Mouse (Mus musculus) midbrain, embryonic 12.5 days (tissue): ENCODE results near the gene Fars2. TPM values are rescaled to one million over a fixed set of nuclear protein-coding genes. Genes with fewer than 3 reads are reported as not detected.
A peak's percentile ranks its signal among the peaks of the same experiment; 100 is the strongest.

Experiments
- ATAC-seq: fragments of 200-750 bp; cut with Nextera tagmentation; 2 replicates; pipeline ENCODE4 v1.8.0; 2017; ENCODE audit warnings: low read depth, moderate TSS enrichment, moderate library complexity; ENCODE audit not compliant: low FRiP score
- H3K27ac ChIP-seq: fragments of 300-500 bp; sonication (generic); replicated peaks from 2 replicates; pipeline ENCODE4 v1.5.1; 2016; ENCODE audit warnings: mild to moderate bottlenecking
- H3K27me3 ChIP-seq: fragments of 300-500 bp; sonication (generic); 2 replicates; pipeline ENCODE4 v1.6.1; 2016; ENCODE audit warnings: mild to moderate bottlenecking
- H3K36me3 ChIP-seq: fragments of 300-500 bp; sonication (generic); 2 replicates; pipeline ENCODE4 v1.6.1; 2016
- H3K4me1 ChIP-seq: fragments of 300-500 bp; sonication (generic); 2 replicates; pipeline ENCODE4 v1.6.1; 2016
- H3K4me2 ChIP-seq: fragments of 300-500 bp; sonication (generic); replicated peaks from 2 replicates; pipeline ENCODE4 v1.6.1; 2016; ENCODE audit warnings: mild to moderate bottlenecking, moderate library complexity
- H3K4me3 ChIP-seq: fragments of 300-500 bp; sonication (generic); 2 replicates; pipeline ENCODE4 v1.5.1; 2016; ENCODE audit warnings: mild to moderate bottlenecking
- H3K9ac ChIP-seq: fragments of 300-500 bp; sonication (generic); replicated peaks from 2 replicates; pipeline ENCODE4 v1.6.1; 2016; ENCODE audit warnings: mild to moderate bottlenecking, moderate library complexity
- H3K9me3 ChIP-seq: fragments of 300-500 bp; sonication (generic); 2 replicates; pipeline ENCODE4 v1.6.1; 2016; ENCODE audit warnings: mild to moderate bottlenecking
- WGBS: fragments of 180-500 bp; shearing (Covaris S2); methylation state at CpG from one replicate; pipeline ENCODE4 v1.1.7; 2016; 5-methylcytosine and 5-hydroxymethylcytosine counted together
- polyA plus RNA-seq: library from polyadenylated mRNA; unstranded; fragments of >200 nt; fragmentation: Nextera tagmentation; extraction: Ambion mirVana; gene quantifications from 2 replicates; pipeline ENCODE4 v1.2.1, GENCODE M21; 2016

Fars2 gene
- polyA plus RNA-seq, 1 experiment from 2014 or later = 29.9 TPM

DNA sequence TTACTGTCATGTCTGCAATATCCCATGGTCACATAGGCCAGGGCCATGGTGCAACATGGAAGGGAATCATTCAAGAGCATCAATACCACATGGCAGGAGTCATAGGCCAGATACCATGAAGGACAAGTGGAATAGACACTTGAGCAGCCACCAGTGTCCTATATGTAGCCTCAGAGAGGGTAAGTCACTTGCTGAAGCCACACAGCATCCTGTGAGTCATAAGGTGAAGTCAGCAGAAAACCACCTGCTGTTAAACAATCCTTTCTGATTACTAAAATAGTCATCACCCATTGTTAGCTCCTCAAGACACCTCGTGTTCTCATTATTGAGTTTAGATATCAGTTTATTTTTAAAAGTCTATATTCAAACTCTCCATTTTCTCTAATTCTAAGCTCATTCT, 395.9 kb downstream of the Fars2 start:
- H3K4me2 ChIP-seq = no peak overlapping the region
- no peak for ATAC-seq
- H3K4me1 ChIP-seq = peaks cover 10% of the 10 kb centered on the region; the same call in 1 of the 2 replicates
- 77% methylated on average over 1 of the region's 1 CpGs for WGBS
- H3K27me3 ChIP-seq = no peaks in the 10 kb centered on the region
- no peak overlapping the region for H3K4me3 ChIP-seq
- no peak overlapping the region for H3K27ac ChIP-seq
- H3K9ac ChIP-seq = no peak overlapping the region
- H3K9me3 ChIP-seq = no peaks in the 10 kb centered on the region
- H3K36me3 ChIP-seq = no peaks in the 10 kb centered on the region

DNA sequence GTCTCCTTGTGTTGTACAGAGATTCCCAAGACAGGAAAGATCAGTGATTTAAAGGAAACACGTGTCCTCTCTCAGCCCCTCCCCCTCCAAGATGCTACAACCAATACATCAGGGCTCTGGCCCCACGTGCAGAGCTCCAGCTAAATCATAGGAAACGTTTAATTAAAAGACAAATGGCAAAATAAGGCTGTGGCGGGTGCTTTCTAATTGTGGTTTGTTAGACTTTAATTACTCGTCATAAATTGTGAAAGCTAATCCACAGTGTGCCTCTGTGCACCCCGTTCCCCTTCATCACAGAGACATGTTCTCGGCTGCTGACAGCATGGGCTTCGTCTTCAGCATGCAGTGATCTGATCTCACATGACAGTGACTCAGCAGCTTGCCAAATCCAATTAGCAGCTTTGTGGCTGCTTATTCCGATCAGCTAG, 400.9 kb downstream of the Fars2 start:
- ATAC-seq = peak; percentile 71; the same call in 1 of the 2 replicates

DNA sequence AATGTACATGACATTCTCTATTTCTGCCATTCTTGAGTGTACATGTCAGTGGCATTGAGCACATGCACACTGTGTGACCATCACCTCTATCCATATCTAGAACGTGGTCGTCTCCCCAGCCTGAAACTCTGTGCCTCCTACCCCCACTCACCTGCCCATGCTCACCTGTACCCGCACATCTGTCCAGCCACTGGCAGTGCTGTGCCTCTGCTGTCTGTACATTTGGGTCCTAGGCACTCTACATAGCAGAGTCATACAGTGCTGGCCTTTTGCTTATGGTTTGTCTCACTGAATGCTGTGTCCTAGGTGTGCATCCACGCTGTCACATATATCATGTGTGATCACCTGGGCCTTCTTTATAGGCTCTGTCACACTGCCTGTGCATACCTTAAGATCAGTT, 410.5 kb downstream of the Fars2 start:
- ATAC-seq = no peak
- no peaks in the 10 kb centered on the region for H3K36me3 ChIP-seq
- H3K27me3 ChIP-seq = no peaks in the 10 kb centered on the region
- no peak overlapping the region for H3K27ac ChIP-seq
- H3K9me3 ChIP-seq = no peaks in the 10 kb centered on the region
- H3K4me1 ChIP-seq = no peaks in the 10 kb centered on the region
- H3K4me3 ChIP-seq = no peak overlapping the region
- no peak overlapping the region for H3K9ac ChIP-seq
- H3K4me2 ChIP-seq = no peak overlapping the region
- WGBS = 91% methylated on average over 4 of the region's 4 CpGs

More for the DNA sequence above, 400.9 kb downstream of the Fars2 start:
- Histone ChIP-seq H3K4me1 (peaks cover 16% of the 10 kb centered on the region; the same call in 1 of the 2 replicates), H3K27ac (0 out of 2 replicates have a peak overlapping the region, but pooled peaks have one; percentile 15), H3K27me3 (no peaks in the 10 kb centered on the region), H3K9ac (no peak overlapping the region), H3K36me3 (no peaks in the 10 kb centered on the region), H3K9me3 (no peaks in the 10 kb centered on the region), H3K4me2 (peak overlapping the region; percentile 19), H3K4me3 (no peak overlapping the region)
- 25% methylated on average over 9 of the region's 9 CpGs for WGBS

DNA sequence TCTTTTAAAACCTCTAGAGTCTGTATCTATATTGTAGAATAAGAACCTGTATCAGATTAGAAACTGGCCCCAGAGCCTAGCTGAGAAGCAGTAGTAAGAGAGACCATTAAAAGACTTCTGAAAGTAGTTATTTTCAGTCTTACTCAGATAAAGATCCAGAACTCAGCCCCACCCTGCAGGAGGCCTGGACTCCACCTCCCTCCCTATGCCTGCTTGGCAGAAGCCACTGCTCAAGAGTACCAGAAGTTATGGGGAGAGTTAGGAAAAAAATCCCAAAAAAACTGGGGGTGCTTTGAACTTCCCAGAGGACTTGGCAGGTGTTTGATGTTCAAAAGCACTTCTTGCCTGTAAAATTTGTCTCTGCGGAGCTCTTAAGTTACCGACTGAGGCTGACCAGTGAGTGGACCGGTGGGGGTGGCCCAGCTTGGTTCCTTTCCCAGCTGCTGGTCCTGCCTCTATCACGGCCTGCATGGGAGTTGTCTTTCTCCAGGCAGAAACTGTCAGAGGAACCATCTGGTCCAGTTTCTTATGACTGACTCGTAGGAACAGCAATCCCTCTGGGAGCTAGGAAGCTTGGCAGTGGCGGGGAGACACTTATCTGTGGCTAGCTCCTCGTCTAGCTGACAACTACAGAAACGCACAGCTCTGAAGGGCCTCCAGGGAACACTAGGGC, 411.1 kb downstream of the Fars2 start:
- Histone ChIP-seq H3K9me3 (no peaks in the 10 kb centered on the region), H3K27me3 (no peaks in the 10 kb centered on the region), H3K4me2 (no peak overlapping the region), H3K9ac (no peak overlapping the region), H3K4me1 (no peaks in the 10 kb centered on the region), H3K36me3 (no peaks in the 10 kb centered on the region), H3K4me3 (no peak overlapping the region), H3K27ac (no peak overlapping the region)
- 75% methylated on average over 8 of the region's 8 CpGs for WGBS
- ATAC-seq = no peak

DNA sequence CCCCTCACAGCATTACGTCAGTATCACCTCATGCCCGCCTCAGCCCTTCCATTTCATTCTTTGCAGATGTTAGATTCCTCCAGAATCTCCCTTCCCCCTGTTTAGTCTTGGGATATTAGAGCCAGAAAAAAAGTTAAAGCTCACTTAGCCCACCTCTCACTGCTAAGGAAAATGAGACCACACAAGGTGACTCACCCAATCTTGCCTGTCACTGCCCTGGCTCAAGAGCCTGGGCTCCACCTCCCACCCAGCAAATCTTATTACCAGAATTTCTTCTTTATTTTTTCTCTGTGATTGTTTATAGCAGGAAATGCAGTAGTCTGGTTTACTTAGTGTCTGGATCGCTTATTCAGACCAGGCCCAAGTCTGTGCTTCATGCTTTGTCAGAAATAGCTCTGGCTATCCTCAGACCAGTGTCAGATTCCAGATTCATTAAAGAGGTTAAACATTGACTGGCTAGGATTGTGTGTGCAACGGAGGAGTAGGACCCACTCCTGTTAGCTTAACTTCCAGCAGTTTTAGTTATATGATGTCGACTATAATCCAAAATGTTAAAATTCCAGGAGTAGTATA, 412.3 kb downstream of the Fars2 start:
- no peaks in the 10 kb centered on the region; the same call in 1 of the 2 replicates for H3K4me1 ChIP-seq
- no peak overlapping the region for H3K4me3 ChIP-seq
- no peaks in the 10 kb centered on the region for H3K9me3 ChIP-seq
- H3K27me3 ChIP-seq = no peaks in the 10 kb centered on the region
- no peak for ATAC-seq
- H3K36me3 ChIP-seq = no peaks in the 10 kb centered on the region
- no peak overlapping the region for H3K9ac ChIP-seq
- no peak overlapping the region for H3K27ac ChIP-seq
- no peak overlapping the region for H3K4me2 ChIP-seq
- 88% methylated on average over 5 of the region's 5 CpGs for WGBS

DNA sequence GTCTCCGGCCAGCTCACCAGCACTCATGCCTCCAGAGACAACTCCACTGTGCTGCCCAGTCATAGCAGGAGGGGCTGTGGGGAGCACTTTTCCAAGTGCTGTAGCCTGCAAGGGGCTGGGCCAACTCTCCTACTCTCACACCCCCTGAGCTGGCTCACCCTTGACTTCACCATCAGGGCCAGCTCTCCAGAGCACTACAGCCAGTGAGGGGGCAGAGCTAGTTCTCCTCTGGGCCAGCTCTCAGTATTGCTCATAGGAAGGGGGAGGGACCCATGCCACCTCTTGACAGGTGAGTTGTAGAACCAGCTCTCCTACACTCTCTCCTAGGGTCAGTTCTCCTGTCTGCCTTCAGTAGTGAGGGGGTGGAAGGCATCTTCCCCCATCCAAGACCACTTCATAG, 413.6 kb downstream of the Fars2 start:
- no peak overlapping the region for H3K4me2 ChIP-seq
- no peak for ATAC-seq
- H3K36me3 ChIP-seq = no peaks in the 10 kb centered on the region
- no peak overlapping the region for H3K9ac ChIP-seq
- 80% methylated on average over 1 of the region's 1 CpGs for WGBS
- no peak overlapping the region for H3K27ac ChIP-seq
- no peaks in the 10 kb centered on the region for H3K9me3 ChIP-seq
- H3K27me3 ChIP-seq = no peaks in the 10 kb centered on the region
- H3K4me3 ChIP-seq = no peak overlapping the region
- no peaks in the 10 kb centered on the region; the same call in 1 of the 2 replicates for H3K4me1 ChIP-seq

DNA sequence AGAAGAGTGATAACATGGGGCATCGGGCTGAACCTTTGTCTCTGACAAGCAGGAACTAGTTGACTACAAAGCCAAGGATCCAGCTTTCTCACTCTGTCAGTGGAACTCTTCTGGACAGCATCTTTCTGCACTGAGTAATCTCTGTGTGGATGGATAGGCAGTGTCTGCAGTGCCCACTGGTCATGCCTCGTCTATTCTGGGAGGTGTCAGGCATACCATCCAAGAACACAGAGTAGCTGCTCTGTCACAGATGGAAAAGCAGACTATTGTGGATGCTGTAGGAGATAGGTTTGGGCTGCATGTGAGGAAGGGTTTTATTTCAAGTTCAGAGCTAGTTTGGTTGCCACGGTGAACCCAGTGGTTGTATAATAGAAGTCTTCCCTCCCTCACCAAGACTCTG, 414.7 kb downstream of the Fars2 start:
- Histone ChIP-seq H3K9ac (no peak overlapping the region), H3K27ac (no peak overlapping the region)
- WGBS = 72% methylated on average over 3 of the region's 3 CpGs

GRCm38 (mm10) chr13:36533071-36533470, 415.9 kb downstream of the Fars2 start:
- H3K27me3 ChIP-seq = no peaks in the 10 kb centered on the region
- ATAC-seq = no peak
- no peak overlapping the region for H3K4me2 ChIP-seq
- H3K36me3 ChIP-seq = no peaks in the 10 kb centered on the region
- H3K4me3 ChIP-seq = no peak overlapping the region
- no peak overlapping the region for H3K9ac ChIP-seq
- 95% methylated on average over 5 of the region's 5 CpGs for WGBS
- H3K27ac ChIP-seq = no peak overlapping the region
- H3K4me1 ChIP-seq = peaks cover 7% of the 10 kb centered on the region
- no peaks in the 10 kb centered on the region for H3K9me3 ChIP-seq

More for the DNA sequence above, 414.7 kb downstream of the Fars2 start:
- no peaks in the 10 kb centered on the region for H3K9me3 ChIP-seq
- H3K4me3 ChIP-seq = no peak overlapping the region
- H3K4me1 ChIP-seq = no peaks in the 10 kb centered on the region; the same call in 1 of the 2 replicates
- no peaks in the 10 kb centered on the region for H3K36me3 ChIP-seq
- ATAC-seq = no peak
- H3K4me2 ChIP-seq = no peak overlapping the region
- no peaks in the 10 kb centered on the region for H3K27me3 ChIP-seq

- no peak for ATAC-seq
These were observed 416.3 kb downstream of the Fars2 start for GRCm38 (mm10) chr13:36533518-36533917.

DNA sequence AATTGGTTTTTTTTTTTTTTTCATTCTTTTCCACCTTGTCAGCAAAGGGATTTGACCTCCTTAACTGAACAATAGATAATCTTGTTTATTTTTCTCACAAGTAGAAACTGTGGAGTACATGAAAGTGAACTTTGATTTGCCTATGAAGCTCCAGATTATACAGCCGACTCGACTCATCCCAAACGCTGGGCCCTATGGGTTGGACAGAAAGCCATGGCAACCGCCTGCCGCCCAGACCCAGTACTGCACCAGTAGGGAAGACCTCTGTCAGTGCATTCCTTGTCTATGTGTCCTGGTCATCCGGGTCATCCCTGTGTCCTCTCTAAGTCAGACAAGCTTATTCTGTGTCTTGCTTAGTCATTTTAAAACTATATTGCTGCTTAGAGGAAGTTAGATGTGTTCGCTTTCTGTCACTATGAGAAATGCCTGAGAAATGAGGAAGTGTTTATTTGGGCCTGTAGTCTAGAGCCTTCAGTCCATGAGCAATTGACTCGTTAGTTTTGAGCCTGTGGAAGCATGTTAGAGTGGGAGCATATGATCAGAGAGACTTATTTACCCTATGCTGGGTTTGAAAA, 416.8 kb downstream of the Fars2 start:
- H3K9me3 ChIP-seq = no peaks in the 10 kb centered on the region
- H3K27ac ChIP-seq = no peak overlapping the region
- H3K9ac ChIP-seq = no peak overlapping the region
- 76% methylated on average over 8 of the region's 8 CpGs for WGBS
- no peak overlapping the region for H3K4me2 ChIP-seq
- H3K4me1 ChIP-seq = peaks cover 14% of the 10 kb centered on the region
- ATAC-seq = no peak
- no peaks in the 10 kb centered on the region for H3K36me3 ChIP-seq
- H3K27me3 ChIP-seq = no peaks in the 10 kb centered on the region
- no peak overlapping the region for H3K4me3 ChIP-seq

More at GRCm38 (mm10) chr13:36533518-36533917, 416.3 kb downstream of the Fars2 start:
- Histone ChIP-seq H3K4me3 (no peak overlapping the region), H3K9ac (no peak overlapping the region), H3K27me3 (no peaks in the 10 kb centered on the region), H3K4me1 (peaks cover 12% of the 10 kb centered on the region), H3K9me3 (no peaks in the 10 kb centered on the region), H3K36me3 (no peaks in the 10 kb centered on the region), H3K27ac (no peak overlapping the region), H3K4me2 (no peak overlapping the region)
- 83% methylated on average over 7 of the region's 7 CpGs for WGBS

GRCm38 (mm10) chr13:36537580-36537979, 420.4 kb downstream of the Fars2 start:
- Histone ChIP-seq H3K36me3 (no peaks in the 10 kb centered on the region), H3K9me3 (no peaks in the 10 kb centered on the region), H3K9ac (no peak overlapping the region), H3K4me2 (no peak overlapping the region), H3K4me3 (no peak overlapping the region), H3K27ac (peak overlapping the region; percentile 22), H3K4me1 (peaks cover 24% of the 10 kb centered on the region), H3K27me3 (no peaks in the 10 kb centered on the region)
- ATAC-seq = no peak
- WGBS = 80% methylated on average over 3 of the region's 3 CpGs

DNA sequence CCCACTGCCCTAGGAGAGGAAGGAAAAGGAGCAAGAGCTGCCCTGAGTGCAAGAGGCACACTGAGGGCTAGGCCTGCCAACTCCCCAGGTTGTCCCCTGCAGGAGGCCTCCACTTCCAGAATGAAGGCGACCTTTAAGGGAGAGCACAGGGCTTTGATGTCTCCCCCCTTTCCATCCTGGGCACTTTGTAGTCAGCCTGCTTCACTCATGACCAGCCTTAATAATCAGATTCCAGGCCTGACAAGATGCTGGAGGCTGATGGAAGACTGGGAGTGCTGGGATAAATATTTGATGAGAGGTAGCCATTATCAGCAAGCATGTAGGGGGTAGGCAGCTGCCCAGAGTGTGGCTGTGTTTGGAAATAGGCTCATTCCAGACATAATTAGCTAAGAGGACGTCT, 421.2 kb downstream of the Fars2 start:
- Histone ChIP-seq H3K36me3 (no peaks in the 10 kb centered on the region), H3K27me3 (no peaks in the 10 kb centered on the region), H3K9me3 (no peaks in the 10 kb centered on the region), H3K4me1 (peaks cover 24% of the 10 kb centered on the region), H3K9ac (no peak overlapping the region), H3K4me2 (no peak overlapping the region), H3K4me3 (no peak overlapping the region), H3K27ac (peak overlapping the region; percentile 74)
- 40% methylated on average over 2 of the region's 2 CpGs for WGBS
- ATAC-seq = peak; percentile 42; the same call in 1 of the 2 replicates
